Mouse (Mus musculus) erythroblast, adult 5-6 weeks (primary cell): ENCODE results near the gene Traf2. TPM values are rescaled to one million over a fixed set of nuclear protein-coding genes. Genes with fewer than 3 reads are reported as not detected.

Experiments
- ATAC-seq: replicated peaks from 2 replicates; pipeline ENCODE4 v1.8.0; 2016; ENCODE audit warnings: moderate number of reproducible peaks, mild to moderate bottlenecking, moderate TSS enrichment, inconsistent platforms; ENCODE audit not compliant: poor library complexity, low FRiP score, severe bottlenecking
- total RNA-seq, 2 experiments: library from RNA; stranded (forward) in 1 of 2; stranded (reverse) in 1 of 2; fragments of 150-400 nt in 1 of 2; fragments of 200-764, 138-1000 nt in 1 of 2; gene quantifications; 2 replicates each; pipeline versions ENCODE4 v1.2.3 to v1.2.4; 2015 to 2017; ENCODE audit warnings: low replicate concordance in 2 of 2

Traf2 gene
- total RNA-seq, 2 experiments from 2014 or later = 1.7 to 4.3 TPM

GRCm38 (mm10) chr2:25500071-25500575 is 46.6 kb downstream of the Traf2 start:
- ATAC-seq = peak; percentile 2; the same call in 1 of the 2 replicates

GRCm38 (mm10) chr2:25498622-25499478 is 47.9 kb downstream of the Traf2 start:
- no peak for ATAC-seq

- no peak for ATAC-seq
Measured at GRCm38 (mm10) chr2:25497846-25498575, 48.7 kb downstream of the Traf2 start.

- no peak for ATAC-seq
Measured at GRCm38 (mm10) chr2:25496462-25496861, 50.3 kb downstream of the Traf2 start.

- ATAC-seq = no peak
Measured at GRCm38 (mm10) chr2:25493476-25493961, 53.2 kb downstream of the Traf2 start, which contains the start of gene Lcn12. Gene Lcn12 (minus strand): TSS chr2:25493911.

- ATAC-seq = no peak
Measured at GRCm38 (mm10) chr2:25492988-25493387, 53.8 kb downstream of the Traf2 start.

- ATAC-seq = no peak
Measured at GRCm38 (mm10) chr2:25488671-25489068, 58.1 kb downstream of the Traf2 start.

GRCm38 (mm10) chr2:25487965-25488670 is 58.6 kb downstream of the Traf2 start:
- ATAC-seq = no peak

GRCm38 (mm10) chr2:25484901-25485647 is 61.7 kb downstream of the Traf2 start:
- ATAC-seq = no peak

- ATAC-seq = no peak
Measured at GRCm38 (mm10) chr2:25482969-25483368, 63.8 kb downstream of the Traf2 start.

- ATAC-seq = no peak
Measured at GRCm38 (mm10) chr2:25480541-25480940, 66.2 kb downstream of the Traf2 start.

- no peak for ATAC-seq
Measured at GRCm38 (mm10) chr2:25479551-25480311, 67.0 kb downstream of the Traf2 start.

- no peak for ATAC-seq
Measured at GRCm38 (mm10) chr2:25477967-25478675, 68.6 kb downstream of the Traf2 start.

- ATAC-seq = no peak
Measured at GRCm38 (mm10) chr2:25477541-25477940, 69.2 kb downstream of the Traf2 start.

GRCm38 (mm10) chr2:25472550-25472949 is 74.2 kb downstream of the Traf2 start:
- no peak for ATAC-seq

GRCm38 (mm10) chr2:25469969-25470368 is 76.8 kb downstream of the Traf2 start, which contains the start of gene Ptgds:
Gene Ptgds (minus strand): TSS chr2:25470046.
- no peak for ATAC-seq

GRCm38 (mm10) chr2:25468962-25469915 is 77.5 kb downstream of the Traf2 start:
- ATAC-seq = no peak
